Mouse (Mus musculus) midbrain, embryonic 16.5 days (tissue): ENCODE data around the gene Impdh1. TPM values are rescaled to one million over a fixed set of nuclear protein-coding genes. Genes with fewer than 3 reads are reported as not detected.

Source experiments
- ATAC-seq: fragments of 200-750 bp; cut with Nextera tagmentation; 2 replicates; pipeline ENCODE4 v1.8.0; 2017; ENCODE audit warnings: moderate TSS enrichment
- H3K27ac ChIP-seq: fragments of 300-500 bp; sonication (generic); 2 replicates; pipeline ENCODE4 v1.5.1; 2014; ENCODE audit warnings: mild to moderate bottlenecking, low read length, mixed read lengths
- H3K27me3 ChIP-seq: fragments of 300-500 bp; sonication (generic); 2 replicates; pipeline ENCODE4 v1.6.1; 2014; ENCODE audit warnings: low read depth, low read length, mixed read lengths; ENCODE audit not compliant: control insufficient read depth, insufficient read depth
- H3K36me3 ChIP-seq: fragments of 300-500 bp; sonication (generic); 2 replicates; pipeline ENCODE4 v1.6.1; 2014; ENCODE audit warnings: mild to moderate bottlenecking, low read length, moderate library complexity, mixed read lengths; ENCODE audit not compliant: control insufficient read depth, insufficient read depth
- H3K4me1 ChIP-seq: fragments of 300-500 bp; sonication (generic); 2 replicates; pipeline ENCODE4 v1.6.1; 2014; ENCODE audit warnings: mild to moderate bottlenecking, low read length, mixed read lengths; ENCODE audit not compliant: control insufficient read depth, insufficient read depth
- H3K4me2 ChIP-seq: fragments of 300-500 bp; sonication (generic); 2 replicates; pipeline ENCODE4 v1.6.1; 2014; ENCODE audit warnings: mild to moderate bottlenecking, low read length, mixed read lengths
- H3K4me3 ChIP-seq: fragments of 300-500 bp; sonication (generic); 2 replicates; pipeline ENCODE4 v1.5.1; 2014; ENCODE audit warnings: low read depth, mild to moderate bottlenecking, low read length, moderate library complexity, mixed read lengths
- H3K9ac ChIP-seq: fragments of 300-500 bp; sonication (generic); 2 replicates; pipeline ENCODE4 v1.6.1; 2014; ENCODE audit warnings: low read depth, low read length, mixed read lengths
- H3K9me3 ChIP-seq: fragments of 300-500 bp; sonication (generic); replicated peaks from 2 replicates; pipeline ENCODE4 v1.6.1; 2014; ENCODE audit warnings: mild to moderate bottlenecking, low read length, mixed read lengths; ENCODE audit not compliant: control insufficient read depth, poor library complexity, severe bottlenecking
- WGBS: fragments of 180-500 bp; shearing (Covaris S2); extraction: QIAGEN DNeasy Blood & Tissue Kit; methylation state at CpG from one replicate; pipeline ENCODE4 v1.1.7; 2014; 5-methylcytosine and 5-hydroxymethylcytosine counted together
- polyA plus RNA-seq: library from polyadenylated mRNA; unstranded; fragments of >200 nt; fragmentation: Nextera tagmentation; extraction: Ambion mirVana; gene quantifications from 2 replicates; pipeline ENCODE4 v1.2.1, GENCODE M21; 2015

Impdh1 gene
- polyA plus RNA-seq, 1 experiment from 2014 or later: 70.6 TPM

DNA sequence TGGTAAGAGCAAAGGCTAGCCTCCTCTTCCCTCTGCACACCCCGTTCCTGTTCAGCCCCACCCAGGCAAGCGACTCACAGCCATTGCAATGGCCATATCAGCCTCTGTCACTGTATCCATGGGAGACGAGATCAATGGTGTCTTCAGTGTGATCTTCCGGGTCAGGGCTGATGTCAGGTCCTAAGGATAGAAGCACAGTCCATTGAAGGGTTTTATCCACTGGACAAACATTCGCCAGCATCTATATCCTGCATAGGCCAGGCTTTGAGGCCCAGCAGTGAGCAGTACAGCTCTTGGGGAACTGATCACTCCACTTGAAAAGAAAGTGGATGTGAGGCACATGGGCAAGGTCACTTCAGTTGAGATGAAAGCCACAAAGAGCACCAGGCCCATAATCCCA, 9.1 kb downstream of the Impdh1 start:
- ATAC-seq: no peak
- Histone ChIP-seq H3K27ac (no peak overlapping the region), H3K36me3 (peaks cover 30% of the 10 kb centered on the region), H3K4me2 (no peak overlapping the region), H3K4me1 (peaks cover 22% of the 10 kb centered on the region), H3K9ac (no peak overlapping the region), H3K9me3 (no peaks in the 10 kb centered on the region), H3K4me3 (no peak overlapping the region), H3K27me3 (no peaks in the 10 kb centered on the region)
- WGBS: 94% methylated on average over 5 of the region's 5 CpGs

DNA sequence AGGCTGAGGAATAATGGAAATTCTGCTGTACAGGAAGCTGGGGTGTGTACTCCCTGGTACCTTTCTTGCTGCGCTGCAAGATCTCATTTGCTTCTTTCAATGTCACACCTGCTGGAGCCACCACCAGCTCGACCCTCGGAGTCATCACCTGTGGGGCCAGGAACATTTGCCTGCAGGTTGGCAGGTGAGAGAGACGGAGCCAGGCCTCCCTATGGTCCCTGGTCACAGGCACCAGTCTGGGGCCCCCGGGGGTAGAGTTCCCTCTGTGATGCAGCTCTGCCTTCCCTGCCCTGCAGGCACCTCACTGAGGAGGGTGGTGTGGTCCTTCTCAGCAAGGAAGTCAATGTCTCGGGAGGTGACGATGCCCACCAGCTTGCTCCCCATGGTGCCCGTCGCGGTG, 10.2 kb downstream of the Impdh1 start:
- ATAC-seq: no peak
- Histone ChIP-seq H3K36me3 (peaks cover 31% of the 10 kb centered on the region), H3K27ac (no peak overlapping the region), H3K9ac (no peak overlapping the region), H3K27me3 (no peaks in the 10 kb centered on the region), H3K4me2 (no peak overlapping the region), H3K4me1 (peaks cover 16% of the 10 kb centered on the region), H3K4me3 (no peak overlapping the region), H3K9me3 (no peaks in the 10 kb centered on the region)
- WGBS: 93% methylated on average over 10 of the region's 10 CpGs

DNA sequence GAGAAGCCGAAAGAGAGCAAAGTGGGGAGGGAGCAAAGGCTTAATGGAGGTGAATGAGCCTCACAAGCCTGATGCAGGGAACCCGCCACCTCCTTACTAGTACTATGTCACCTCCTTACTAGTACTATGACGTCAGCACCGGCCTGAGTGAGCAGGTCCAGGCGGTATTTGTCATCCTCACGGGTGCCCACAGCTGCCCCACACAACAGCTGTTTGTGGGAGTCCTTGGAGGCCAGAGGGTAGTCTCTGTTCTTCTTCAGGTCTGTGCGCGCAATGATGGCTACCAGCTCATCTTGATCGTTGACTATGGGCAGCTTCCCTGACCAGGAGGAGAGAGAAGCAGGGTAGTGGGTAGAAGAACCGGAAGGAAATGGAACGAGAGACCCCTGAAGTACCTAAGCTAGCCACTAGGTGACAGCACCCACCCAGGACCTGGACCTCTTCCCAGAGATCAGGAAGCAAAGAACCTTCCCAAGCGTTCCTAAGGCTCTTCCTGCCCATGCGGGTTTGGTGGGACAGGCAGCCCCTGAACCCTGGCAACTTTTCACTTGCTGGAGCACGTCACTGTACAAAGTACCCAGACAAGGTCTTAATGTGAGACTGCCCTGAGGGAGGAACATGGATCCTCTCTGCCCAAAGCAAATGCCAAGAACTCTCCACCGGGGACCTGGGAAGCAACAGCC, 11.1 kb downstream of the Impdh1 start:
- H3K4me1 ChIP-seq: peaks cover 10% of the 10 kb centered on the region
- WGBS: 54% methylated on average over 15 of the region's 15 CpGs
- no peak overlapping the region for H3K4me3 ChIP-seq
- H3K9ac ChIP-seq: no peak overlapping the region
- H3K9me3 ChIP-seq: no peaks in the 10 kb centered on the region
- no peak overlapping the region for H3K4me2 ChIP-seq
- H3K27me3 ChIP-seq: no peaks in the 10 kb centered on the region; the same call in 1 of the 2 replicates
- H3K27ac ChIP-seq: no peak overlapping the region
- peak; percentile 10; the same call in 1 of the 2 replicates for ATAC-seq
- H3K36me3 ChIP-seq: peaks cover 31% of the 10 kb centered on the region

DNA sequence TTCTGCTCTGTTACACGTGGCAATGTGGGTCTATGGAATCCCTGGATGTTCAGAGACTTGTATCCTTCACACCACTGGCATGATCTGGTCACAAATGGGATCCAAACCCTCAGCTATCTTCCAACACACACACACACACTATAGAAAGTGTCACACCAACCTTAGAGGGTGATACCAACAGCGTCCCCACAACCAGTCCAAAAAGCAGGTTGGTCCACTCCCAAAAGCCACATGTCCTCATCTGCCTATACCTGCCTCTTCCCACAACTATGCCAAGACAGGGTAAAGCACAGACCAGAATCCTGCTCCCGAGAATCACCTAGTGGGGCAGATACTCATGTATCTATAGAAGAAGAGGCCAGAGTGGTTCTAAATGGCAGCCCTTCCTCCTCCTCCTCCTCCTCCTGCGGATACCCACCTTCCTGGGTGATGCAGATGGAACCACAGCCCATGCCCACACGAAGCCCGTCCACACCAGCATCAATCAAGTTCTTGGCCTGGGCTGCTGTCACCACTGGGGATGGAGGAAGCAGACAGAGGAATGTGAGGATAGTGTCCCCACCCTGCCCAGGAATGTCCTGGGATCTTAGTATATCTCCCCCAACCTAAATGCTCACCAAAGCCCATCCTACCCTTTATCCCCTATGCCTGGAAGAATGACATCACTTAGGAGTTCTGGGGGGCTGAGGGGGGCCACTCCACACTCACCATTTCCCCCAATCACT, 12.1 kb downstream of the Impdh1 start:
- Histone ChIP-seq H3K4me2 (no peak overlapping the region), H3K36me3 (peaks cover 31% of the 10 kb centered on the region), H3K9ac (no peak overlapping the region), H3K4me3 (no peak overlapping the region), H3K27me3 (no peaks in the 10 kb centered on the region; the same call in 1 of the 2 replicates), H3K4me1 (peaks cover 6% of the 10 kb centered on the region), H3K27ac (no peak overlapping the region), H3K9me3 (no peaks in the 10 kb centered on the region)
- WGBS: 86% methylated on average over 6 of the region's 6 CpGs
- no peak for ATAC-seq

DNA sequence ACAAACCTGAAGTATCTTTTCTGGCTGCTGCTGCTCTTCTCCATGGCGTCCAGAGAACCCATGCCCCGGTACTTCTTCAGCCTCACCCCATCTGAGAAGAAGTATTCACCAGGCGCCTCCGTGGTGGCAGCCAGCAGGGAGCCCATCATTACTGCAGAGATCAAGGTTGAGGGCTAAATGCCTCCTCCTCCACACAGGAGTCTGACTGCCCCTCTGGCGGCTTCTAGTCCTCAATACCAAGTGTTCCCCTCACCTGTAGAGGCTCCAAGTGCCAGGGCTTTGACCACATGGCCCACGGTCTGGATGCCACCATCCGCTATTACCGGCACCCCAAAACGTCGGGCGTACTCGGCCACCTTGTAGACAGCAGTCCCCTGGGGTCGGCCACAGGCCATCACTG, 13.1 kb downstream of the Impdh1 start:
- H3K9ac ChIP-seq: no peak overlapping the region
- H3K9me3 ChIP-seq: no peaks in the 10 kb centered on the region
- 89% methylated on average over 13 of the region's 13 CpGs for WGBS
- no peak for ATAC-seq
- H3K4me2 ChIP-seq: no peak overlapping the region
- peaks cover 31% of the 10 kb centered on the region for H3K36me3 ChIP-seq
- H3K27me3 ChIP-seq: no peaks in the 10 kb centered on the region; the same call in 1 of the 2 replicates
- peaks cover 9% of the 10 kb centered on the region for H3K4me1 ChIP-seq
- H3K27ac ChIP-seq: no peak overlapping the region
- no peak overlapping the region for H3K4me3 ChIP-seq

DNA sequence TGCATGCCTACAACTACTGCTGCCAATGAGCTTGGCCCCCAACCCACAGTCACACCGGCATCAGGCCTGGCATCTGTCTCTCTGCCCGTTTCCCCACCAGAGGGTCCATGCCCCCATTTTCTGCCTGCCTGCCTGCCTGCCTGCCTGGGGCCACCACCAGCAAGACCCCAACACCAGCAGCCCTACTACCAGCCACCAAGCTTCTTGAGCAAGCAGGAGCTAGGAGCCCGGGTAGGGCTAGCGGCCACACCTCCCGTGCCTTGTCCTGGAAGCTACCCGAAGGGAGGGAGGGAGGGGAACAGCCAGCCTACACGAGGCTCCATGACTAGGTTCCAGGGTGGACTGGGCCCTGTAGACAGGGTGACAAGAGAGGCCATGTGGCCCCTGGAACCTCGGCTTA, 14.2 kb downstream of the Impdh1 start:
- Histone ChIP-seq H3K27ac (no peak overlapping the region), H3K4me2 (no peak overlapping the region), H3K9me3 (no peaks in the 10 kb centered on the region), H3K4me3 (no peak overlapping the region), H3K36me3 (peaks cover 27% of the 10 kb centered on the region), H3K4me1 (peaks cover 13% of the 10 kb centered on the region), H3K9ac (no peak overlapping the region), H3K27me3 (no peaks in the 10 kb centered on the region; the same call in 1 of the 2 replicates)
- ATAC-seq: no peak
- 90% methylated on average over 7 of the region's 8 CpGs for WGBS

DNA sequence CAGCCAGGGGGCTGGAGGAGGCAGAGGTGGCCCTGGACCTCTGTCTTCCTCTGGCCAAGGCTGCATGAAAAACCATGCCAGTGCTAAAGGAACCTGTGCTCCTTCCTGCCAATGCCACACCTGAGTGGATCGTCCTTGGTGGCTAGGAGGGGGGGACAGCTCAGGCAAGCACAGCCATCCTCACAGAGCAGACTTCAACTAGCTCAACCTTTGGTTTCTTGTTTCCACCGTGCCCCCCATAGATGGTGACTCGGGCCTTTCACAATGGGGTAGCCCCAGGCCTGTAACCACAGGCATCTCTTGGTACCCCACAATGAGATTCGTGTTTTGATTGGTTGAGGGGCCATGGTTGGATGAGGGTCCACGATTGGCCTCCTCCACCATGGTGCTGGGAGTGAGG, 14.8 kb downstream of the Impdh1 start:
- WGBS: 92% methylated on average over 5 of the region's 5 CpGs
- no peak overlapping the region for H3K4me3 ChIP-seq
- H3K27ac ChIP-seq: no peak overlapping the region
- peaks cover 23% of the 10 kb centered on the region for H3K36me3 ChIP-seq
- no peak overlapping the region for H3K4me2 ChIP-seq
- no peaks in the 10 kb centered on the region for H3K9me3 ChIP-seq
- ATAC-seq: no peak
- no peak overlapping the region for H3K9ac ChIP-seq
- no peaks in the 10 kb centered on the region; the same call in 1 of the 2 replicates for H3K27me3 ChIP-seq
- peaks cover 13% of the 10 kb centered on the region for H3K4me1 ChIP-seq

DNA sequence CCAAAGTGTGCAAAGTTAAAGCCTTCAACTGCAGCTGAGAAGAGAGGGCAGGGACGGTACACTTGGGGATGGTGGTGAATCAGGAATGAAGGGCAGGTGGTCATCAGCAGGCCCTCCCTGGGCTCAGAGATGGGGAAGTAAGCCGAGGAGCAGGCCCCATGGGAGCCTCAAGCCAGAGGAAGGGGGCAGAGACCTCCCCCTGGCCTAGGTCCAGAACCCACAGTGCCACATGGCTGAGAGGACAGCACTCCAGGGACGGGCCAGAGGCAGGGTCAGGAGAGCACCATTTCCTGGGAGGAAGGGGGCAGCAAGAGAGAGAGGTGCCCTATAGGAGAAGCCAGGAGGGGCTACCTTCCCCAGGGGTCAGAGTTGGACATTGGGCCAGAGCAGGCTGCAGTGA, 15.7 kb downstream of the Impdh1 start:
- ATAC-seq: no peak
- Histone ChIP-seq H3K27ac (no peak overlapping the region), H3K4me1 (peaks cover 13% of the 10 kb centered on the region), H3K27me3 (no peaks in the 10 kb centered on the region; the same call in 1 of the 2 replicates), H3K36me3 (peaks cover 23% of the 10 kb centered on the region), H3K9ac (no peak overlapping the region), H3K4me2 (no peak overlapping the region), H3K9me3 (no peaks in the 10 kb centered on the region), H3K4me3 (no peak overlapping the region)
- WGBS: 62% methylated on average over 3 of the region's 3 CpGs

DNA sequence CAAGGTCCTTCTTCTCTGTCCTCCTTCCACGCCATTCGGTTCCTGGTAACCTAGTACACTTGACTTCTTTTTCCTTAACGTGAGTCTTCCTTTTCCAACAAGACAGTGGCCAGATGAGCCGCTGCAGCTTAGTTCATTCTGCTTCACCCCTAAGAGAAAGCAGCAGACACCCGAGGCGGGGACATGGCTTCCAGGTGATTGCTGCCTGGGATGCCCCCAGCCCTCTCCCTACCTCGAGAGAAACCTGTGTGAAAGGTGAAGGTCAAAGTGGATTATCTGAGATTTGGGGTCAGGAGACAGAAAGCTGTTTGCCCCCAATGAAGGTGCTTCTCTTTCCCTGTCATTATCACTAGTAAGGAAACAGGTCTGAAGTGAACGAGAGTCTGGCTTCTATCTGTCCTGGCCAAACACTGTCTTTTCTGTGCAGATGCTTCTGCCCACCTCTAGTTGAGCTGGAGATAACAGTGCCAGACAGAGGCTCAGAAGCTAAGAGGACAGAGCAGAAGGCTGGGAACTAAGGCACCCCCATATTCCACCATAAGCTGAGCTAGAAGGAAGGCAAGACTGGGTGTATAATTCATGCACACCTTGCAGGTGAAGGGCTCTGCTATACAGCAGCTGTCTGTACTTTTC, 16.8 kb downstream of the Impdh1 start:
- ATAC-seq: no peak; the same call in 1 of the 2 replicates
- H3K9me3 ChIP-seq: no peaks in the 10 kb centered on the region
- WGBS: 34% methylated on average over 8 of the region's 8 CpGs
- no peak overlapping the region for H3K27ac ChIP-seq
- no peak overlapping the region for H3K4me3 ChIP-seq
- H3K27me3 ChIP-seq: no peaks in the 10 kb centered on the region; the same call in 1 of the 2 replicates
- peaks cover 22% of the 10 kb centered on the region for H3K36me3 ChIP-seq
- peak overlapping the region; percentile 53; the same call in 1 of the 2 replicates for H3K9ac ChIP-seq
- peaks cover 13% of the 10 kb centered on the region for H3K4me1 ChIP-seq
- H3K4me2 ChIP-seq: peak overlapping the region; percentile 59
